Mouse (Mus musculus) limb, embryonic 13.5 days (tissue): ENCODE data around the gene Htt. TPM values are rescaled to one million over a fixed set of nuclear protein-coding genes. Genes with fewer than 3 reads are reported as not detected.

Experiments used
- ATAC-seq: fragments of 200-750 bp; cut with Nextera tagmentation; 2 replicates; pipeline ENCODE4 v1.8.0; 2017; ENCODE audit warnings: low read depth, moderate number of reproducible peaks, moderate TSS enrichment; ENCODE audit not compliant: low FRiP score
- H3K27ac ChIP-seq: fragments of 300-500 bp; sonication (generic); 2 replicates; pipeline ENCODE4 v1.5.1; 2015; ENCODE audit warnings: inconsistent platforms, mild to moderate bottlenecking, moderate library complexity
- H3K27me3 ChIP-seq: fragments of 300-500 bp; sonication (generic); 2 replicates; pipeline ENCODE4 v1.6.1; 2015; ENCODE audit warnings: mild to moderate bottlenecking, inconsistent platforms
- H3K36me3 ChIP-seq: fragments of 300-500 bp; sonication (generic); 2 replicates; pipeline ENCODE4 v1.6.1; 2015; ENCODE audit warnings: inconsistent platforms, mild to moderate bottlenecking, moderate library complexity
- H3K4me1 ChIP-seq: fragments of 300-500 bp; sonication (generic); 2 replicates; pipeline ENCODE4 v1.6.1; 2015; ENCODE audit warnings: inconsistent platforms
- H3K4me2 ChIP-seq: fragments of 300-500 bp; sonication (generic); replicated peaks from 2 replicates; pipeline ENCODE4 v1.6.1; 2015; ENCODE audit warnings: inconsistent platforms, mild to moderate bottlenecking, moderate library complexity
- H3K4me3 ChIP-seq: fragments of 300-500 bp; sonication (generic); 2 replicates; pipeline ENCODE4 v1.5.1; 2015; ENCODE audit warnings: moderate library complexity, mild to moderate bottlenecking, inconsistent platforms
- H3K9ac ChIP-seq: fragments of 300-500 bp; sonication (generic); 2 replicates; pipeline ENCODE4 v1.6.1; 2015; ENCODE audit warnings: mild to moderate bottlenecking, inconsistent platforms
- H3K9me3 ChIP-seq: fragments of 300-500 bp; sonication (generic); 2 replicates; pipeline ENCODE4 v1.6.1; 2016; ENCODE audit warnings: inconsistent platforms
- WGBS: fragments of 180-500 bp; shearing (Covaris S2); methylation state at CpG from one replicate; pipeline ENCODE4 v1.1.7; 2015; 5-methylcytosine and 5-hydroxymethylcytosine counted together
- polyA plus RNA-seq: library from polyadenylated mRNA; unstranded; fragments of >200 nt; fragmentation: Nextera tagmentation; extraction: Ambion mirVana; gene quantifications from 2 replicates; pipeline ENCODE4 v1.2.1, GENCODE M21; 2015

Htt gene
- polyA plus RNA-seq, 1 experiment from 2014 or later, result 15.2 TPM

GRCm38 (mm10) chr5:34918785-34919184 is 157.2 kb downstream of the Htt start:
- 86% methylated on average over 3 of the region's 3 CpGs for WGBS
- Histone ChIP-seq H3K4me2 (no peak overlapping the region), H3K9ac (no peak overlapping the region), H3K9me3 (no peaks in the 10 kb centered on the region), H3K36me3 (peaks cover 9% of the 10 kb centered on the region), H3K27ac (no peak overlapping the region), H3K4me1 (peaks cover 12% of the 10 kb centered on the region; the same call in 1 of the 2 replicates), H3K4me3 (no peak overlapping the region), H3K27me3 (no peaks in the 10 kb centered on the region)
- no peak for ATAC-seq

- ATAC-seq, result no peak
- Histone ChIP-seq H3K9ac (no peak overlapping the region), H3K4me2 (no peak overlapping the region), H3K4me3 (no peak overlapping the region), H3K9me3 (no peaks in the 10 kb centered on the region), H3K27me3 (no peaks in the 10 kb centered on the region), H3K27ac (no peak overlapping the region), H3K4me1 (peaks cover under 1% of the 10 kb centered on the region; the same call in 1 of the 2 replicates), H3K36me3 (peaks cover 12% of the 10 kb centered on the region)
- WGBS, result 44% methylated on average over 6 of the region's 6 CpGs
These were observed 161.0 kb downstream of the Htt start for GRCm38 (mm10) chr5:34922531-34922930.

- no peak overlapping the region for H3K27ac ChIP-seq
- no peaks in the 10 kb centered on the region for H3K9me3 ChIP-seq
- no peaks in the 10 kb centered on the region for H3K27me3 ChIP-seq
- H3K4me1 ChIP-seq, result no peaks in the 10 kb centered on the region
- 93% methylated on average over 4 of the region's 4 CpGs for WGBS
- peaks cover 12% of the 10 kb centered on the region for H3K36me3 ChIP-seq
- ATAC-seq, result no peak
- H3K4me3 ChIP-seq, result no peak overlapping the region
- no peak overlapping the region for H3K4me2 ChIP-seq
- H3K9ac ChIP-seq, result no peak overlapping the region
These were observed 162.4 kb downstream of the Htt start for GRCm38 (mm10) chr5:34923920-34924319.

DNA sequence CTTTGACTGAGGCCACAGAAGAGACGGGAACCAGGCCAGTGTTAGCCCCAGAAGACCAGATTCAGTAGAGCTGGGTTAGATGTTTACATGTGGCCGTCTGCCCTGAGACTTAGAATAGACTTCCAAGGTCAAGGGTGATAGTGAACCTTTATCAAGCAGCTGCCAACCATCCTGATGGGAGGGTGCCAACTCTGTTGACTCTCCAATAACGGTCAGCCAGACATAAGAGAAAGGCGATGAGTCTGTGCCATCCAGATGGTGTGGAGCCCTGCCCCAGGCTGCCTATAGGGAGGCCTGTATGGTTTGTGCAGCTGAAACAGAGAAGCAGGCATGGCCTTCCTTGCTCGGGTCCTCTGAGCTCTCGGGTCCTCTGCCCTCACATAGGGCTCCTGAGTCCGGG is 163.0 kb downstream of the Htt start:
- Histone ChIP-seq H3K4me1 (no peaks in the 10 kb centered on the region), H3K9ac (no peak overlapping the region), H3K27me3 (no peaks in the 10 kb centered on the region), H3K27ac (no peak overlapping the region), H3K4me3 (no peak overlapping the region), H3K36me3 (peaks cover 12% of the 10 kb centered on the region), H3K9me3 (no peaks in the 10 kb centered on the region), H3K4me2 (no peak overlapping the region)
- 83% methylated on average over 7 of the region's 7 CpGs for WGBS
- ATAC-seq, result no peak

DNA sequence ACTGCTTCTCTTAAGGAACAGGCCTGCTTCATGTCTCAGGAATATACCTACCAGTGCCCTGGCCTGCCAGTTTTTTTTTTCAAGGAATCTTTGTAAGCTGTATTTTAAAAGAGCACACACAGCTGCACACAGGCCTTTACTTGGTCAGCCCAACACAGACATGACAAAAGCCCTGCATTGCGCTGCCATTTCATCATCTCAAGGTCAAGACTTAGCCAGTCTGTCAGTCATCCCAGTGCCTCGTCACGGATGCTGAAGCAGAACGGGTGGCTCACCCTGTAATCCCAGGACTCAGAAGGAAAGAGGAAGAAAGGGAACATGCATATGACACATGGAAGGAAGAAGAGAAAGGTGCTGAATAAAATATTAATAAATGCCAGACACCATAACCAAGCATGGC is 166.1 kb downstream of the Htt start:
- 95% methylated on average over 4 of the region's 4 CpGs for WGBS
- Histone ChIP-seq H3K9me3 (no peaks in the 10 kb centered on the region), H3K27me3 (no peaks in the 10 kb centered on the region), H3K4me2 (no peak overlapping the region), H3K9ac (no peak overlapping the region), H3K4me1 (peaks cover 20% of the 10 kb centered on the region), H3K36me3 (peaks cover 12% of the 10 kb centered on the region), H3K27ac (no peak overlapping the region), H3K4me3 (no peak overlapping the region)
- ATAC-seq, result no peak

- Histone ChIP-seq H3K4me2 (no peak overlapping the region), H3K9me3 (no peaks in the 10 kb centered on the region; the same call in 1 of the 2 replicates), H3K27me3 (no peaks in the 10 kb centered on the region), H3K36me3 (no peaks in the 10 kb centered on the region), H3K27ac (peak overlapping the region; percentile 6; the same call in 1 of the 2 replicates), H3K4me3 (no peak overlapping the region), H3K4me1 (peaks cover 20% of the 10 kb centered on the region), H3K9ac (no peak overlapping the region)
- 82% methylated on average over 9 of the region's 9 CpGs for WGBS
- ATAC-seq, result no peak
These were observed 168.8 kb downstream of the Htt start for GRCm38 (mm10) chr5:34930151-34930975.

DNA sequence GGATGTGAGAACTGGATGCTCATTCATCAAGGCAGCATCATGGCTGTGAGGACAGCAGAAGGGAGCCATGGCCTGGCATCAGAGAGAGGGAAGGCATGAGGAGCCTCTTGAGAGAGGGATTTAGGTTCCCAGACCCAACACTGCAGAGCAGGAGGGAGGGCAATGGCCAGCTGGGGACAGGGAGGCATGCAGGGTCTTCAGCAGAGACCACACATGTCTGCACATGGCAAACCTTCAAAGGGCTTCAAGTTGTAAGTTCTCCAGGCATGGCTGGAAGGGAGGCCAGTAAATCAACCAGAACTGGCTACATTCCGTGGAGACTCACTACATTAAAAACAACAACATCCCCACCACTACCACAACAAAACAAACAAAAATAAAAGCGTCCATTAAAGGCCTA is 169.6 kb downstream of the Htt start:
- Histone ChIP-seq H3K4me2 (no peak overlapping the region), H3K4me3 (no peak overlapping the region), H3K9ac (no peak overlapping the region), H3K9me3 (no peaks in the 10 kb centered on the region; the same call in 1 of the 2 replicates), H3K27ac (peak overlapping the region; percentile 39; the same call in 1 of the 2 replicates), H3K4me1 (peaks cover 20% of the 10 kb centered on the region), H3K36me3 (no peaks in the 10 kb centered on the region), H3K27me3 (no peaks in the 10 kb centered on the region)
- WGBS, result 46% methylated on average over 2 of the region's 2 CpGs
- no peak for ATAC-seq

- Histone ChIP-seq H3K4me3 (no peak overlapping the region), H3K9ac (peak overlapping the region; percentile 46; the same call in 1 of the 2 replicates), H3K4me2 (peak overlapping the region; percentile 1; the same call in 1 of the 2 replicates), H3K27ac (peak overlapping the region; percentile 64), H3K9me3 (no peaks in the 10 kb centered on the region; the same call in 1 of the 2 replicates), H3K36me3 (no peaks in the 10 kb centered on the region), H3K4me1 (peaks cover 20% of the 10 kb centered on the region), H3K27me3 (no peaks in the 10 kb centered on the region)
- ATAC-seq, result no peak
- WGBS, result 33% methylated on average over 11 of the region's 11 CpGs
These were observed 170.2 kb downstream of the Htt start for GRCm38 (mm10) chr5:34931516-34932457.

GRCm38 (mm10) chr5:34932458-34932806 is 170.9 kb downstream of the Htt start:
- peaks cover 20% of the 10 kb centered on the region for H3K4me1 ChIP-seq
- H3K27me3 ChIP-seq, result no peaks in the 10 kb centered on the region
- H3K4me2 ChIP-seq, result no peak overlapping the region
- no peak overlapping the region for H3K9ac ChIP-seq
- no peaks in the 10 kb centered on the region for H3K36me3 ChIP-seq
- no peak for ATAC-seq
- H3K4me3 ChIP-seq, result no peak overlapping the region
- peak overlapping the region; percentile 64 for H3K27ac ChIP-seq
- WGBS, result 64% methylated on average over 4 of the region's 4 CpGs
- H3K9me3 ChIP-seq, result no peaks in the 10 kb centered on the region; the same call in 1 of the 2 replicates

- 90% methylated on average over 1 of the region's 1 CpGs for WGBS
- ATAC-seq, result no peak
- H3K36me3 ChIP-seq, result no peaks in the 10 kb centered on the region
- H3K9ac ChIP-seq, result no peak overlapping the region
- H3K4me2 ChIP-seq, result no peak overlapping the region
- no peaks in the 10 kb centered on the region; the same call in 1 of the 2 replicates for H3K9me3 ChIP-seq
- H3K27ac ChIP-seq, result no peak overlapping the region
- no peaks in the 10 kb centered on the region for H3K27me3 ChIP-seq
- H3K4me1 ChIP-seq, result peaks cover 20% of the 10 kb centered on the region
- H3K4me3 ChIP-seq, result no peak overlapping the region
These were observed 171.9 kb downstream of the Htt start for GRCm38 (mm10) chr5:34933461-34933860.

GRCm38 (mm10) chr5:34941710-34942470 is 180.3 kb downstream of the Htt start:
- WGBS, result 74% methylated on average over 10 of the region's 10 CpGs
- no peak for ATAC-seq
- Histone ChIP-seq H3K9ac (no peak overlapping the region), H3K27me3 (no peaks in the 10 kb centered on the region), H3K36me3 (no peaks in the 10 kb centered on the region), H3K4me1 (no peaks in the 10 kb centered on the region), H3K4me2 (no peak overlapping the region), H3K27ac (no peak overlapping the region), H3K4me3 (no peak overlapping the region), H3K9me3 (no peaks in the 10 kb centered on the region)
